Mouse (Mus musculus) left cerebral cortex, postnatal 25 days (tissue): Measurements from ENCODE around the gene Vamp1. TPM values are rescaled to one million over a fixed set of nuclear protein-coding genes. Genes with fewer than 3 reads are reported as not detected.
"Not testable (repeated sequence)": the region's sequence is repeated elsewhere in the genome, so short reads cannot be mapped to it uniquely, and the experiment has no call there.

Experiments used
- DNase-seq, 2 experiments: peaks; one replicate each; pipeline ENCODE4 v3.0.0; 2022; ENCODE audit warnings: low spot score in 2 of 2, mixed read lengths in 1 of 2
- intact Hi-C: fragments of 180-260 bp; cut with DNase I; formaldehyde crosslinking; loops from one replicate; pipeline ENCODE4 v1.15.1; 2025
- total RNA-seq, 2 experiments: library from RNA; stranded (reverse); gene quantifications; 2 replicates each; pipeline ENCODE4 v1.2.3; 2021

Gene Vamp1
- total RNA-seq, 2 experiments from 2014 or later, result 87.8 to 97.9 TPM

DNA sequence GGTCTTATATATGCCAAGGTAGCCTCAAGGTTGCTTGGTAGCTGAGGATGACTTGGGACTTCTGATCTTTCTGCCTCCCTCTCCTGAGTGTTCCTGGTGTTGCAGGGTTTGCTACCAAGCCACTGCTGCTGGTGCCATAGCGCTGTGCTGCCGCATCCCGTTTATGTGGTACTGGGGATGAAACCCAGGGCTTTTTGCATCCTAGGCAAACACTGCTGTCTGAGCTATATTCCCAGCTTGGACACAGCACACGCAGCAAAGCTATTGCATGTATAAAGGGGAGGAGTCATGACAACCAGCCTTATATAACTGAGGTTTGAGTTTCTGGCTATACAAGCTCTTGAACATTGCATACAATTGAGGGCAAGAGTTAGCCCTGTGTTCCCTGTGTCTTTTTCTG lies 22.1 kb downstream of the Vamp1 start:
- intact Hi-C loops, result no loop called here
- no peak for DNase-seq

DNA sequence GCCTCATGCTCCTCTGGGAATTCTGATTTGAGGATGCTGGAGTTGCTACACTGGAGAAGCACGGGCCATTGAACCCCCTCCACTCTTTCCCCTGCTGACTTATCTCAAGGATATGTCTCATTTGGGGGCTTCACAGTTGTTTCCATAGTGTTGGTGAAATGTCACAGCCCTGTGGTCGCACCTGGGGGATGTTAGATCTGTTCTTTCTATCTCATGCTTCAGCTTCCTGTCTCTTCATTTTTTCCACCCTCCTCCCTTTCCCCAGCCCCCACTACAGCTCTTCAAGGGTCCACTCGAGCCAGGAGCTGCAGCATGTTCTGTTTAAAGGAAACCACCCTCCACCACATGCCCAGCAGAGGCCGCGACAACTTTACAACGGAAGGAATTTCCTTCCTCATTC lies 23.0 kb downstream of the Vamp1 start:
- intact Hi-C loops, result no loop called here
- DNase-seq, result no peak

DNA sequence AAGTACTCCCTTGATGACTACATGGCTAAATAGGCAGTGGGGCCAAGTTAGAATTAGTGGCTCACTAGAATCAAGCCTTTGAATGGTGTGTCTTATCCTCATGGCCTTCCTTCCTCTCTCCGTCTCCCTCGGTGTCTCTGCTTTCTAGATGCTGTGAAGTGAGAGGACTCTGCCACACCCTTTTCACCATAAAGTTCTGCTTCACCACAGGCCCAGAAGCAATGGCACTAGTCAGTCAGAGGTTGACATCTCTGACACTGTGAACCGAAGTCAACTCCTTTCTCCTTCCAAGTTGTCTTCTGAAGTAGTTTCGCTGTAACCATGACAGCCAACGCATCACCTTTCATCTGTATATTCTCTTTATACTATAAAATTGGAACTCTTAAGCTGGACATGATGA lies 24.2 kb downstream of the Vamp1 start:
- no peak for DNase-seq
- intact Hi-C loops, result no loop called here

DNA sequence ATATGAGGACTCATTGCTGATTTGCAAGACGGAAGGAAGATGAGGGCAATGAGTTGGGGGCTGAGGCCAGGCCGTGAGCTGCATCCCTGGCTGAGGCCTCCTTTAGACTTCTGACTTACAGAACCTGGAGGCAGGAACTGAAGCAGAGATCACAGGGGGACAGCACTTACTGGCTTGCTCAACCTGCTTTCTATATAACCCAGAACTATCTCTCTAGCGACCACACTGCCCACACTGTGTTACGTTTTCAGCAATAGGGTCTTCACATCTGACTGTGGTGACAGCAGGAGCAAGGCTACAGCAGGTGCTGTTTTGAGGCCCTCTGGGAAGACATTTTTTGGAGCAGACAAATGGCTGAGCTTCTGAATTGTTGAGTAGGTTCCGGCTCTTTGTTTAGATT lies 25.3 kb downstream of the Vamp1 start:
- DNase-seq, result no peak
- intact Hi-C loops, result no loop called here

DNA sequence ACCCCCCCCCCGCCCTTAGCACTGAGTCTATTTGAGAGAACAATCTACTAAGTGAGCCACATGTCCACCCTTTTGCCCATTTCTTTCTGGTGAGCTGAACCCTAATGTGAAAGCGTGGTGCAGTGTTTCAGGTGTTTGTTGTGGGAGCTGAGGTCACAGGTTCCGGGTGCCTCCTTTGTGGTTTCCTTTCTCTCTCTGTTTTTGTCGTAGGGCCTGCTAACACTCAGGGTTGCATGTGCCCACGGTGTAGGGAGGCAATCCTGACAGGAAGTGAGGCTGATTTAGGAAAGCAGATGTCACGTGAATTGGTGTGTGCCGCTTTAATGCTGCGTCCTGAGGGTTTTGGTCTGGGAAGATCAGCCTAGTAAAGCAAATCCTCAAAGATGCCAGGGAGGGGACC lies 26.2 kb downstream of the Vamp1 start:
- intact Hi-C loops, result no loop called here
- DNase-seq, result no peak

DNA sequence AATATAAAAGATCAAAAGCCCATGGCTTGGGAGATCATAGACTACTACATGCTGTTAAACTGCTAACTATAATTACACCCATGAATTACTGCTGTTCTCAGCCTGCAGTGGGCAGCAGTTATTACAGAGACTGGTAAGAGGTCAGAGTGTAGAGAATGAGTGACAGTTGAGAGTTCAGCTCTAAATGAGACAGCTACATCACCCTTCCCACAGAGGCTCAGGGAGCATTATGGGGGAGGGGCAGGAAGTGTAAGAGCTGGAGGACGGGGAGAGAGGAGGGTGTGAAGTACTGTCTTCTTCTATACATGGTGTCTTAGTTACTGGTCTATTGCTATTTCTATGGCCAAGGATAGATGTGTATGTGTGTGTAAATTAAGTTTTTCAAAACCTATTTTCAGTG lies 29.2 kb downstream of the Vamp1 start:
- intact Hi-C loops, result no loop called here
- DNase-seq, result no peak

DNA sequence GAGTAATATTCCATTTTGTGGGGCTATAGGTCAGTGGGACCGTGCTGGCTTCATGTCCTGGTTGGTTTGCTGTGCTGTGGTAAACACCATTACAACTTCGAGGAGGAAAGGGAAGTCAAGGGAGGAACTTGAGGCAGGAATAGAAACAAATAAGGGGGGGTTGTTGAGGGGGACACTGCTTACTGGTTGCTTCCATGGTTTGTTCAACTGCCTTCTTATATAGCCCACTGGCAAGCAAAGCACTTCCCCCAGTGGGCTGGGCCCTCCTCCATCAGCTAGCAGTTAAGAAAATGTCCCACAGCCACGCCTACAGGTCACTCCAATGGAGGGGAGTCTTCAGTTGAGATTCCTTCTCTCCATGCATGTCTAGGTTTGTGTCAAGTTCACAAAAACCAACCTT lies 36.9 kb downstream of the Vamp1 start:
- intact Hi-C loops, result no loop called here
- no peak for DNase-seq

DNA sequence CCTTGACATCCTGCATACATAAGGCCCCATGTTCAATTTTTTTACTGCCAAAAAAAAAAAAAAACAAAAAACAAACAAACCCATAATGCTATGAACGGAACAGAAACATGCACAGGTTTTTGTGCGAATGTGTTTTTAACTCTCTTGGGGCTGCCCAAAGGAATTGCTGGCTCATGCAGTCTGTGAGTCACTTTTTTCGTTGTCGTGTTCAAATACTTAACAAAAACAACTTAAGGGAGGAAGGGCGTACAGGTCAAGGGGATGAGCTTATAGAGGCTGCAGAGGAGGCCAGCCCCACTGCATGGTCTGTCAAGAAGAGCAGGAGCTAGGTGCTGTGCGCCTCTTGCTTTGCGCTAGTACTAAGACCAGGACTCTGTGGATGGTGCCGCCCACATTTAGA lies 37.4 kb downstream of the Vamp1 start:
- DNase-seq, result no peak
- intact Hi-C loops, result no loop called here

DNA sequence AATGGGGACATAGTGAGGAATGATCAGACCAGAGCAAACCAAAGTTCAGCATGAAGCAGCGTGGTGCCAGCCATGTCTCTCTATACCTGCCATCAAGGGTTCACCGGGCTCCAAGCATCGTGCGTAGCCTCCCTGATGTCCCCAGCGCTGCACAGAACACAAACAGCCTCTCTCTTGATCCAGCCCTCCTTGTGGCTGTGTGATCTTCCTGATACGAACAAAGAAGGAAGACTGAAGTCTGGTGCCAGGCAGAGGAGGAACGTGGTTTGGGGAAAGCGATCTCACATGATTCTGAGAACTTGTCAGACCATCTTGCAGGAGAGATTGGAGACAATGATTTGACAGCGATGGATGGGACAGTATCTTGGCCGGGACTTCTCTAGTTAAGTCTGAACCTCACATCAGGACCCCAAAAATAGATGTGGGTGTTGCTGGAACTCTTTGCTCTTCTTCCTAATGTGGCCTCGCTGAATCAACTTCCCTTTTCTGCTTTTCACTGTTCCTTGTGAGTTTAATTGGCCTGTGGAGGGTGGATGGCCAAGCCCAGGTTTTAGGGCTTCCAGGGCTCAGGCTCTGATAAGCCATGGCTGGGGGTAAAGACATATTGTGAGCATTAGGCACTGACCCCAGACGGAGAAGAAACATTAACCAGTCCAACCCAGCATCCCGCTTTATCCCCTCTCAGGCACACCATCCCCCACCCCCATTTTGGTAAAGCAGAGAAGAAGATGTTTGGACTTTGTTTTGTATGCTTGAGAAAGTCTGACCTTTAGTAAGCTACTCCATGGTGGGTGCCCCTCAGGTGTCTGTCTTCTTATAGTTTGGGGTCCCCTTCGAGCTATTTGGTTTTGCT lies 38.7 kb downstream of the Vamp1 start:
- intact Hi-C loops, result no loop called here
- no peak for DNase-seq

DNA sequence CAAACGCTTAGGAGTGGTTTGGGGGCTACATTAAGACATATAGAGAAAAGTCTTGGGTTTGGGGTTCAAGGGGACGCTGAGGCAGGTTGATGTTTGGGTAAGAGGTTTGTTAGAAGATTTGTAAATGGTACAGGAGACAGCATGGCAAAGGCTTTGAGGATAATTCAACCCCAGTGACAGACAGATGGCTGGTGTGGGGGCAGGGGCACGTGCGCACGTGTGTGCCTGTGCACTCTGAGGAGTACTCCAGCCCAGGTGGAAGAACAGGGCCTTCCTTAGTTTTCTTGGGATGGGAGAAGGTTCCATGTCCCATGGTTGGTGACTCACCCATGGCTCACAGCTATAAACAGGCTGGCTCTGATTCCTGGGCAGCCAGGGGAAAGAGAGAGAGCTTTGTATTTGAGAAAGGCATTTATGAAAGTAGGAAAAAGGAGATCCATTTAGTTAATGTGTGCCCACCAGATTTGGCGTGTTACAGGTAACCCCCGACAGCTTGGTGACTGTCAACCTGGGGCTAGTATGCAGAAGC lies 40.2 kb downstream of the Vamp1 start:
- intact Hi-C loops, result no loop called here
- peak in 1 of 2 experiments; percentile 22 for DNase-seq

DNA sequence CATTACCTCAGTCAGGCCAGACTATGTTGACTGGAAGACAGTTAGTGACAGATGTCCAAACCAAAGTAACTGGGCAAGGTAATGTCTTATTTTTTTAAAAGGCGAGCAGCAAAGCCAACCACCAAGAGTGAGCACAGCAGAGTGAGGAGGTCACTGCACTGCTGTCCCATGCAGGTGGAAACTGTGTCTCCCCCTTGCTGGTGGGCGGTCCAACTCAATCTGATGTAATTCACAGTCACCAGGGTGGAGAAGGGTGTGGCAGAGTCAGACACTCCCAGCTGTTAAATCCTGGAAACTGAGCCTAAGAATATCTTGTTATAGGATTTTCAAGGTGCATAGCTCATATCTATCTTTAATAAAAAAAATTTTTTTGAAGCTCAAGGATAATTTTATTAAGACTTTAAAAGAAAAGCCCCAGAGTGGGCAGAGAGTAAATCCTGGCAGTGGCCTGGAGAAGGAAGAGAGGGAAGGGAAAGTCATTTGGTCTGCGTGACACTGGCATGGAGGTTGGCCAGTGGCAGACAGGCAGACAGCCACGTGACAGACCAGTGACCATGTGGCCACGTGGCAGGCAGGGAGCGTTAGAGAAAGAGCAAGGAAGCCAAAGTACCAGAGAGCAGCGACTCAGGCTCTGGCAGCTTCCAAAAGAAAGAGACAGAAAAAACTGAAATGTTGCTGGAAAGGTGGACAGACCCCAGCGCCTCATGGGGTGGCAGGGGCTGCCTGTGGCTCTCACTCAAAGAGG lies 41.0 kb downstream of the Vamp1 start:
- intact Hi-C loops, result no loop called here
- DNase-seq, result peak in 1 of 2 experiments; percentile 24

DNA sequence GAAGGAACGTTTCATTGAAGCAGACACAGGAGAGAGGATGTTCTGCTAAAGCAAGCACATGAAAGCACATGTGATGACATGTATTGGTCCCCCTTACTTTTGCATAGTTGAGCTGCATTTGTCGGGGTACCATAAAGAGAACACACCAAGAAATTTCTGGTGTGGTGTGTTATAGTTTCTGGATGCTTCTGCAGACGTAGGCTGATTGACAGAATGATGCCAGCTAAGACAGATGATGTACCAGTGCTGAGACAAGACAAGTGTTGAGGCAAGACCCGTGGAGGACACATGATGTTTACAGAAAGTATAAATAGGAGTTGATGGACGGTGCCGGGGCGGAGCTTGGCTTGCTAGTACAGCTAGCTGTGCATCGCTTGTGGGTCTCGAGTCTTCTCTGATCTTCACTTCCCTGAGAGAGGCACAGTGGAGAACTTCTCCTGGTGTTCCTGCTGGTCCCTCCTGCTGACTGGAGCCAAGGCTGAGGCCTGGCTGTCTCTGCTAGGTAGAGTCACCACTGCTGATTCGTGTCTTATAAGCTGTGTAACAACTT lies 44.7 kb downstream of the Vamp1 start:
- intact Hi-C loops, result no loop called here
- no peak for DNase-seq

DNA sequence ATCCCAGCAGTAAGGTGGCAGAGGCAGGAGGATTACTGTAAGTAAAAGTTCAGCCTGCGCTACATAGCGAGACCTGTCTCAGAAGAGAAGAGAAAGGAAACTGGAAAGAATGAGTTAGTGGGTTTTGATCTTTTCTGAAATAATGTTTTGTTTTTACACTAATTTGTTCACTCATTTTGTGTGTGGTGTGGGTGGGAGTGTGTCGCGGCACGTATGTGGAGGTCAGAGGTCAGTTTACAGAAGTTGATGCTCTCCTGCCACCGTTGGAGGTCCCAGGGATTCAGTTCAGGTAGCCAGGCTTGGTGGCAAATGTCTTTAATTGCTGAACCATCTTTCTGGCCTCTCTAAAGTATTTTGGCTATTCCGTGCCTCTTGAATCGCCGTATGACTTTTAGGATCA lies 48.9 kb downstream of the Vamp1 start:
- no peak for DNase-seq
- intact Hi-C loops, result no loop called here

DNA sequence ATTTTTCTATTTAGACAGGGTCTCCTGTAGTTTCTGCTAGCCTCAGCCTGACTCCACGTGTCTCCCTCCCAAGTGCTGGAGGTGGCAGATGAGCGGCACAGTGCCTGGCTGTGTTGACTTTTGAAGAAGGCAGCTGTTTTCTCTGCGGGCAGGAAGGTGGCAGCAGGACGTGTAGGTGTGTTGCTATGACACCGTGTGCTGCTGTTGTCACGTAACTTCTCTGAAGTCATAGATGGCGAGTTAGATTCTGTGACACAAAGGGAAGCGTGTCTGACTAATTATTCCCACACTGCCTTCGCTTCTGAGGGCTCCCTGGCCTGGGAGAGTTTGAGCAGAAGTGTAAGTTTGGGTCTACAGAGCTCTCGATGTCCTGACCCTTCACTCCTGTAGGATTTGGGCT lies 49.9 kb downstream of the Vamp1 start:
- intact Hi-C loops, result no loop called here
- peak; percentile 27 to 74 for DNase-seq

DNA sequence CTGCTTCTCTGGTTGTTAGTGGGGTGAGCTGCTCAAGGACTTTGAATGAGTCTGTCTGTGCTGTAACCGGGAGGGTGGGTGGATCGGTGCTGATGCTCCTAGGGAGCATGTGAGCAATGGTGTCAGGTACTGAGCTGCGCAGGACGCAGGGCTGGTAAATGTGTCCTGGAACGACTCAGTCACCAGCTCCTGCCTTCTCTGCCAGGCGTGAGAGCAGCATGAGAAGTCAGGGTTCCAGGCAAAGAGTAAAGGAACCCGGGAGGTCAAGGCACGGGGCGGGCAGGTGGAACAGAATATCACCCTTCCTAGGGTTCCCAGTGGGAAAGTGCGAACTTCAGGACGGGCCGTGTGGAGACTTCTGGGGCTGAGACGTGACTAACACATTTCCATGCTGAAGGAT lies 50.7 kb downstream of the Vamp1 start:
- intact Hi-C loops, result loop anchor here (1.0 kb wide), 1 partner anchor 47 kb away; no protein-coding TSS in a partner anchor

DNA sequence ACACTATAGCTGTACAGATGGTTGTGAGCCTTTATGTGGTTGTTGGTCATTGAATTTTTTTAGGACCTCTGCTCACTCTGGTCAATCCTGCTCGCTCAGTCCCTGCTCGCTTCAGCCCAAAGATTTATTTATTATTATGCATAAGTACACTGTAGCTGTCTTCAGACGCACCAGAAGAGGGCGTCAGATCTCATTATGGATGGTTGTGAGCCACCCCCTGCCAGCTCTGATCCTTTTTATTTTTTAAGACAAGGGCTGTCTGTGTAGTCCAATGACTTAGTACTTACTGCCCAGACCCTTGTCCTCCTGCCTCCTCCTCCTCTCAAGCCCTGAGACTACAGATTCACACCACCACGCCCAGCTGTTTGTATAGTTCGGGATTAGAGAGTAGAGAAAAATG lies 51.2 kb downstream of the Vamp1 start:
- DNase-seq, result not testable (repeated sequence)
- intact Hi-C loops, result loop anchor here (1.0 kb wide), 1 partner anchor 47 kb away; no protein-coding TSS in a partner anchor

More for the DNA sequence above, 50.7 kb downstream of the Vamp1 start:
- no peak for DNase-seq

DNA sequence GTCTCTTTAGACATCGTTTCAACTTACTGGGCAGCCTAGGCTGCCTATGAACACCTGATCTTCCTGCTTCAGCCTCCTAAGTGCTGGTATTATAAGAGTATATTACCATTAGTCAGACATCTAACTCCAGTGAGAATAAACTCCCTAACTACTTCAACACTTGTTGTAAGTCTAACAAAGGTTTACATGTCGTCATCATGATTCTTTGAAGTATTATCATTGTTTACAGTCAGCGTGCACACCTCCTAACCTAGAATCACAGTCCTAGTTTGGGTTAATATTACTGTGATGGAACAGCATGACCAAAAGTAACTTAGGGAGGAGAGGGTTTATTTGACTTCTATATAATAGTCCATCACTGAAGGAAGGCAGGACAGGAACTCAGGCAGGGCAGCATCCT lies 52.1 kb downstream of the Vamp1 start:
- intact Hi-C loops, result no loop called here
- no peak for DNase-seq

DNA sequence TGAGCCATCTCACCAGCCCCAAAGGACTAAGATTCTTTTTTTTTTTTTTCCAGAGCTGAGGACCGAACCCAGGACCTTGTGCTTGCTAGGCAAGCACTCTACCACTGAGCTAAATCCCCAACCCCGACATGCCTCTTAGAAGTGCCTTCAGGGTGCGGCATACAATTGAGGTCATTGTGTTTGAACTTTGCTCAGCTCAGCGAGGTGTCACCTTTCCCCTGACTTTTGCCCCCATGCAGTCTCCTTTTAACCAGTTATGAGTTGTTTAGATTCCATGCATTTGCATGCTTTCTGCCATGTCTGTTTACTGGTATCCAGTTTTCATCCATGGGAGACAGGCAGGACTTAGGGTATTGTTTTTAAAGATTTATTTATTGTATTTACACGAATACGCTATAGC lies 53.4 kb downstream of the Vamp1 start:
- intact Hi-C loops, result no loop called here
- no peak for DNase-seq

DNA sequence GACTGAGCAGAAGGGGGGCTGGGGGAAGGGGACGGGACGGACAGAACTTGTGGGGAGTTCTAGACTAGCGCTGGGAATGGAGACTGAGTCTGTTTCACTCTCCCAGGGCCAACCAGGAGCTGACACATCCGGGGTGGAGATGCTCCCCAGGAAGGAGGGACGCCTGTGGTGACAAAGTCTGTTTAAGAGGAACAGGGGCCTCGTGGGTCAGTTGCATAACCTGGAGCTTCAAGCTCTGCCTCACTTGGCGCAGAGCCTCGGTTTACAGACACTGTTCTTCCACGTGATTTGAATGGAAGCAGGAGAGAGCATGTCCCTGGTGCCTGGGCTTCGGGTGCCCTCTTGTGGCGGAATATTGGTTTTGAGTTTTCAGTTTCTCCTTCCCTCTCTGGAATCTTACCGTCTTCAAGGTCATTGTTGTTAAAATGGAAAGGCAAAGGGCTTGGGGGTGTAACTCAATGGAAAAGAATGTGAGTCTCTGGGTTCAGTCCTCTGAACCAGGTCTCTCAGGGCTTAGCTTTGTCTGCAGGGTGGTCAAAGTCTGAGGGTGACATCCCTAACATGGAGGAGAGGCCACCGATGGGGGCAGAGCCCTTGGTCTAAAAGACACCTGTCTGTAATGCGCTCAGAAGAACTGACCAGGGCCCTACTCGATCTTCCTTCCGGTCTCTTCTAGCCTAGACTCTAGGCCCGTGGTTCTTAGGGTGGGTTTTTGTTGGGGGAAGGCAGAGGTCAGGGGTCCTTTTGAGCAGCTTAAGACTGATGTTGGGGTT lies 56.3 kb downstream of the Vamp1 start:
- peak; percentile 92 to 95 for DNase-seq
- intact Hi-C loops, result loop anchor here (2.0 to 5.0 kb wide), 4 partner anchors 53 to 224 kb away; partner anchors contain the start of genes Acrbp and Iffo1
